Mouse (Mus musculus): Measurements from ENCODE around the gene Zbtb38. TPM values are rescaled to one million over a fixed set of nuclear protein-coding genes. Genes with fewer than 3 reads are reported as not detected.
A peak's percentile ranks its signal among the peaks of the same experiment; 100 is the strongest.

Gene Zbtb38
- polyA plus RNA-seq, 1 experiment, result 10.0 TPM

DNA sequence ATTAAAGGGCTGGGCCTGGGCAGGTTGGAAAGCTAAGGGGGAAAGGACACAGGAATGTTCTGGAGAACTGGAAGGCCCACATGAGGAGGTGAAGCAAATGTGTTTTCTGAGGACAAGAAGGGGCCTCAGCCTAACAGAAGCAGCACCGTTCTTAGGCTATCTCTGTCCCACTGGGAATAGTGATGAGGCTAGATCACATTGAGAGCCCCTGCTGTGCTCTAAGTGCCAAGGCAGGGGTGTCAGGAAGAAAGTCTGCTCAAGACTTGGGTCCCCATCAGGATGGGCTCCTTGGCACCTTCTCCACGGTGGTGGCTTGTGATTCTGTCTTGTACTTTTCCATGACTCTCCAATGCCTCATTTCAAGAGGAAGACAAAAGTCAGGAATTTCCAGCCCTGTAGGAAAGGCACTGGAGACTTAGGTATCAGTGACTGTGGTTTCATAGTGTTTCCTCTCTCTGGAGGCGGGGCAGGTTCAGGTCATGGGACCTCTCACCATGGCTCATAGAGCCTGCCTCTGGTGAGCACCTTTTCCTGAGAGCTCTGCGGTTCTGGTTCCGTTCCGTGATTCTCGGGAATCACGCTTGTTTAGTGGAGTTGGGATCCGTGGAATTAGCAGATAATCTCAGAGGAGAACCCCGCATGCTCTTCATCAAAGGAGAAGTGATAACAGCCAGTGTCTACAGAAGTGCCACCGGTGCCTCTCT is 1.4 kb upstream of the Zbtb38 start:
- no peak overlapping the region for H3ac ChIP-seq (ENCODE audit: control insufficient read depth, insufficient read length, low read depth)
- H3K79me3 ChIP-seq (ENCODE audit: low read depth), result peaks cover 20% of the 10 kb centered on the region
- TF ChIP-seq CEBPB (IDR thresholded peaks at IDR 0.05; ENCODE audit: low read depth), result no peak
- TF ChIP-seq FOSL1 (IDR thresholded peaks at IDR 0.05; ENCODE audit: insufficient read depth, low read length, poor library complexity, severe bottlenecking), result no peak
- no peak for TF ChIP-seq MYOG (IDR thresholded peaks at IDR 0.05; ENCODE audit: control insufficient read depth, extremely low read depth, insufficient read length)
- no peak for TF ChIP-seq USF1 (IDR thresholded peaks at IDR 0.05; ENCODE audit: low read depth)
- no peak overlapping the region for H3K4me3 ChIP-seq (ENCODE audit: insufficient read depth, poor library complexity, severe bottlenecking)
- peaks cover 25% of the 10 kb centered on the region for H3K36me3 ChIP-seq (ENCODE audit: control insufficient read depth, insufficient read depth)
- H3K27me3 ChIP-seq (ENCODE audit: control insufficient read depth, insufficient read depth, insufficient read length), result no peaks in the 10 kb centered on the region
- H3K79me2 ChIP-seq (ENCODE audit: control insufficient read depth, insufficient read depth), result peaks cover 39% of the 10 kb centered on the region

DNA sequence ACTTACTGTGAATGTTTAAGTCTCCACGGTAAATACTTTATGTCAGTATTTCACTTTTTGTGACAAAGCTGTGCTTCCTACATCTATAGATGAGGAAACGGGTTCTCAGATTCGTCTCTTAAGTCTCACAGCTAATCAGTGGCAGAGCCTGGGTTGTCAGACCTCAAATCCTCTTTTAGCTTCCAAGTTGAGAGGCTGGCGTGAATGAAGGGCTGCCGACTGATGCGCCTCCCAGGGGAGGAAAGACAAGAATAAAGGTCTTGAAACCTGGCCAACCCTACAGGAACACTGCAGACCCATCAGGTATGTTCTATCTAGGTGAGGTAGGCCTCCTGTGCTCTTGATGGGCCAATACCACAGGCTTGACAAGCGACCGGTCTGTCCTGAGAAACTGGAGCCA is 761 bp upstream of the Zbtb38 start:
- Histone ChIP-seq H3K79me3 (ENCODE audit: low read depth) (peaks cover 24% of the 10 kb centered on the region), H3K36me3 (ENCODE audit: control insufficient read depth, insufficient read depth) (peaks cover 32% of the 10 kb centered on the region), H3K27me3 (ENCODE audit: control insufficient read depth, insufficient read depth, insufficient read length) (no peaks in the 10 kb centered on the region), H3K79me2 (ENCODE audit: control insufficient read depth, insufficient read depth) (peaks cover 46% of the 10 kb centered on the region), H3K4me3 (ENCODE audit: insufficient read depth, poor library complexity, severe bottlenecking) (no peak overlapping the region), H3ac (ENCODE audit: control insufficient read depth, insufficient read length, low read depth) (no peak overlapping the region)
- TF ChIP-seq MYOG (IDR thresholded peaks at IDR 0.05; ENCODE audit: control insufficient read depth, extremely low read depth, insufficient read length) (no peak), CTCF (IDR thresholded peaks at IDR 0.05; ENCODE audit: control insufficient read depth, insufficient read depth, insufficient read length) (no peak), MAX (IDR thresholded peaks at IDR 0.05) (no peak), MYOD1 (IDR thresholded peaks at IDR 0.05; ENCODE audit: control insufficient read depth, insufficient read length, low read depth) (no peak), CEBPB (IDR thresholded peaks at IDR 0.05; ENCODE audit: low read depth) (no peak), FOSL1 (IDR thresholded peaks at IDR 0.05; ENCODE audit: insufficient read depth, low read length, poor library complexity, severe bottlenecking) (no peak)

- TF ChIP-seq MYOG (IDR thresholded peaks at IDR 0.05; ENCODE audit: control insufficient read depth, extremely low read depth, insufficient read length) (no peak), CEBPB (IDR thresholded peaks at IDR 0.05; ENCODE audit: low read depth) (no peak), USF1 (IDR thresholded peaks at IDR 0.05; ENCODE audit: low read depth) (no peak), CTCF (IDR thresholded peaks at IDR 0.05; ENCODE audit: control insufficient read depth, insufficient read depth, insufficient read length) (no peak), FOSL1 (IDR thresholded peaks at IDR 0.05; ENCODE audit: insufficient read depth, low read length, poor library complexity, severe bottlenecking) (no peak), MAX (IDR thresholded peaks at IDR 0.05) (no peak), MYOD1 (IDR thresholded peaks at IDR 0.05; ENCODE audit: control insufficient read depth, insufficient read length, low read depth) (no peak)
- Histone ChIP-seq H3K79me2 (ENCODE audit: control insufficient read depth, insufficient read depth) (peaks cover 48% of the 10 kb centered on the region), H3K36me3 (ENCODE audit: control insufficient read depth, insufficient read depth) (peaks cover 46% of the 10 kb centered on the region), H3ac (ENCODE audit: control insufficient read depth, insufficient read length, low read depth) (peak overlapping the region; percentile 43), H3K27me3 (ENCODE audit: control insufficient read depth, insufficient read depth, insufficient read length) (no peaks in the 10 kb centered on the region), H3K4me3 (ENCODE audit: insufficient read depth, poor library complexity, severe bottlenecking) (peak overlapping the region; percentile 28), H3K79me3 (ENCODE audit: low read depth) (peaks cover 26% of the 10 kb centered on the region)
Measured at GRCm38 (mm10) chr9:96751821-96752602, 619 bp downstream of the Zbtb38 start.

DNA sequence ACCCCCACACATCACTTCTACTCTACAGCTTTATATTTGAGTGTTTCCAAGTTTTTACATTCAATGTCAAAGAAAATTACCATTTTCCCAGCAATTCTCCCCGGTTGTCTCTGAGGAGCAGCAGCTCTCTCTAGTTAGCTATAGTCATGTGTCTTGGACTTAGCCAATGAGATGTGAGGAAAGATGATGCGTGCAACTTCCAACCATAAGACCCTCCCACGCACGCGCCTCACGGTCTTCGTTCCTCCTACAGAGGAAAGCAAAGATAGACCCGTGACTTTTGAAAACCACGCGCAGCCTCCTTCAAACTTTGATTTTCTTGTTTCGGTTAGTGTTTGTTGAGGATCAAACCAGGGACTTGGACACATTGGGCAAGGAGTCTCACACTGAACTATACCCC is 2.0 kb downstream of the Zbtb38 start:
- Histone ChIP-seq H3K79me2 (ENCODE audit: control insufficient read depth, insufficient read depth) (peaks cover 48% of the 10 kb centered on the region), H3K79me3 (ENCODE audit: low read depth) (peaks cover 26% of the 10 kb centered on the region), H3K27me3 (ENCODE audit: control insufficient read depth, insufficient read depth, insufficient read length) (no peaks in the 10 kb centered on the region), H3K4me3 (ENCODE audit: insufficient read depth, poor library complexity, severe bottlenecking) (no peak overlapping the region), H3K36me3 (ENCODE audit: control insufficient read depth, insufficient read depth) (peaks cover 57% of the 10 kb centered on the region), H3ac (ENCODE audit: control insufficient read depth, insufficient read length, low read depth) (no peak overlapping the region)
- TF ChIP-seq CTCF (IDR thresholded peaks at IDR 0.05; ENCODE audit: control insufficient read depth, insufficient read depth, insufficient read length) (no peak), FOSL1 (IDR thresholded peaks at IDR 0.05; ENCODE audit: insufficient read depth, low read length, poor library complexity, severe bottlenecking) (no peak), MYOG (IDR thresholded peaks at IDR 0.05; ENCODE audit: control insufficient read depth, extremely low read depth, insufficient read length) (no peak), USF1 (IDR thresholded peaks at IDR 0.05; ENCODE audit: low read depth) (no peak), MYOD1 (IDR thresholded peaks at IDR 0.05; ENCODE audit: control insufficient read depth, insufficient read length, low read depth) (no peak), MAX (IDR thresholded peaks at IDR 0.05) (no peak), CEBPB (IDR thresholded peaks at IDR 0.05; ENCODE audit: low read depth) (no peak)

- H3ac ChIP-seq (ENCODE audit: control insufficient read depth, insufficient read length, low read depth), result no peak overlapping the region
- H3K36me3 ChIP-seq (ENCODE audit: control insufficient read depth, insufficient read depth), result peaks cover 67% of the 10 kb centered on the region
- H3K4me3 ChIP-seq (ENCODE audit: insufficient read depth, poor library complexity, severe bottlenecking), result no peak overlapping the region
- H3K79me3 ChIP-seq (ENCODE audit: low read depth), result peaks cover 26% of the 10 kb centered on the region
- H3K79me2 ChIP-seq (ENCODE audit: control insufficient read depth, insufficient read depth), result peaks cover 34% of the 10 kb centered on the region
- TF ChIP-seq MYOG (IDR thresholded peaks at IDR 0.05; ENCODE audit: control insufficient read depth, extremely low read depth, insufficient read length), result no peak
- TF ChIP-seq CTCF (IDR thresholded peaks at IDR 0.05; ENCODE audit: control insufficient read depth, insufficient read depth, insufficient read length), result no peak
- no peak for TF ChIP-seq MYOD1 (IDR thresholded peaks at IDR 0.05; ENCODE audit: control insufficient read depth, insufficient read length, low read depth)
- no peak for TF ChIP-seq FOSL1 (IDR thresholded peaks at IDR 0.05; ENCODE audit: insufficient read depth, low read length, poor library complexity, severe bottlenecking)
- TF ChIP-seq USF1 (IDR thresholded peaks at IDR 0.05; ENCODE audit: low read depth), result no peak
- TF ChIP-seq MAX (IDR thresholded peaks at IDR 0.05), result no peak
- no peak for TF ChIP-seq CEBPB (IDR thresholded peaks at IDR 0.05; ENCODE audit: low read depth)
- H3K27me3 ChIP-seq (ENCODE audit: control insufficient read depth, insufficient read depth, insufficient read length), result no peaks in the 10 kb centered on the region
Measured at GRCm38 (mm10) chr9:96746527-96746926, 6.1 kb downstream of the Zbtb38 start.
